Mouse (Mus musculus) neural tube, embryonic 14.5 days (tissue): ENCODE measurements around the gene Tmem164. TPM values are rescaled to one million over a fixed set of nuclear protein-coding genes. Genes with fewer than 3 reads are reported as not detected.

ENCODE experiments used
- ATAC-seq: fragments of 200-750 bp; cut with Nextera tagmentation; 2 replicates; pipeline ENCODE4 v1.8.0; 2017; ENCODE audit warnings: low read depth, mild to moderate bottlenecking, moderate TSS enrichment, moderate library complexity
- H3K27ac ChIP-seq: fragments of 300-500 bp; sonication (generic); 2 replicates; pipeline ENCODE4 v1.5.1; 2014; ENCODE audit warnings: low read depth, mild to moderate bottlenecking, control low read depth, low read length, moderate library complexity, mixed read lengths
- H3K27me3 ChIP-seq: fragments of 300-500 bp; sonication (generic); 2 replicates; pipeline ENCODE4 v1.6.1; 2014; ENCODE audit warnings: low read length; ENCODE audit not compliant: control insufficient read depth, insufficient read depth
- H3K36me3 ChIP-seq: fragments of 300-500 bp; sonication (generic); 2 replicates; pipeline ENCODE4 v1.6.1; 2014; ENCODE audit warnings: low read length, mixed read lengths; ENCODE audit not compliant: control insufficient read depth, insufficient read depth
- H3K4me1 ChIP-seq: fragments of 300-500 bp; sonication (generic); 2 replicates; pipeline ENCODE4 v1.6.1; 2014; ENCODE audit warnings: low read length; ENCODE audit not compliant: control insufficient read depth, insufficient read depth
- H3K4me2 ChIP-seq: fragments of 300-500 bp; sonication (generic); 2 replicates; pipeline ENCODE4 v1.6.1; 2014; ENCODE audit warnings: mild to moderate bottlenecking, low read depth, low read length, control low read depth
- H3K4me3 ChIP-seq: fragments of 300-500 bp; sonication (generic); 2 replicates; pipeline ENCODE4 v1.5.1; 2014; ENCODE audit warnings: low read depth, low read length, control low read depth, mixed read lengths
- H3K9ac ChIP-seq: fragments of 300-500 bp; sonication (generic); replicated peaks from 2 replicates; pipeline ENCODE4 v1.6.1; 2014; ENCODE audit warnings: low read depth, mild to moderate bottlenecking, control low read depth, low read length, mixed read lengths
- H3K9me3 ChIP-seq: fragments of 300-500 bp; sonication (generic); 2 replicates; pipeline ENCODE4 v1.6.1; 2016; ENCODE audit warnings: low read length; ENCODE audit not compliant: control insufficient read depth
- WGBS: fragments of 180-500 bp; shearing (Covaris S2); extraction: QIAGEN DNeasy Blood & Tissue Kit; methylation state at CpG from one replicate; pipeline ENCODE4 v1.1.7; 2014; 5-methylcytosine and 5-hydroxymethylcytosine counted together
- polyA plus RNA-seq: library from polyadenylated mRNA; unstranded; fragments of >200 nt; fragmentation: Nextera tagmentation; extraction: Ambion mirVana; gene quantifications from 2 replicates; pipeline ENCODE4 v1.2.1, GENCODE M21; 2014

Gene Tmem164
- polyA plus RNA-seq, 1 experiment from 2014 or later: 11.0 TPM

- Histone ChIP-seq H3K27me3 (no peaks in the 10 kb centered on the region), H3K4me2 (no peak overlapping the region), H3K36me3 (no peaks in the 10 kb centered on the region), H3K4me1 (no peaks in the 10 kb centered on the region), H3K9ac (no peak overlapping the region), H3K27ac (no peak overlapping the region), H3K4me3 (no peak overlapping the region), H3K9me3 (no peaks in the 10 kb centered on the region)
- ATAC-seq: no peak
- 58% methylated on average over 7 of the region's 7 CpGs for WGBS
Observed at GRCm38 (mm10) chrX:142698212-142698611, 17.0 kb downstream of the Tmem164 start.

- H3K36me3 ChIP-seq: no peaks in the 10 kb centered on the region
- no peaks in the 10 kb centered on the region for H3K27me3 ChIP-seq
- no peaks in the 10 kb centered on the region for H3K4me1 ChIP-seq
- no peak overlapping the region for H3K4me2 ChIP-seq
- WGBS: 61% methylated on average over 5 of the region's 5 CpGs
- no peak for ATAC-seq
- no peak overlapping the region for H3K27ac ChIP-seq
- H3K9ac ChIP-seq: no peak overlapping the region
- H3K9me3 ChIP-seq: no peaks in the 10 kb centered on the region
- no peak overlapping the region for H3K4me3 ChIP-seq
Observed at GRCm38 (mm10) chrX:142702094-142702493, 20.9 kb downstream of the Tmem164 start.

- no peak overlapping the region for H3K27ac ChIP-seq
- H3K4me3 ChIP-seq: no peak overlapping the region
- H3K4me2 ChIP-seq: no peak overlapping the region
- no peaks in the 10 kb centered on the region for H3K27me3 ChIP-seq
- H3K9me3 ChIP-seq: no peaks in the 10 kb centered on the region
- WGBS: 53% methylated on average over 3 of the region's 3 CpGs
- no peaks in the 10 kb centered on the region for H3K4me1 ChIP-seq
- ATAC-seq: no peak
- H3K36me3 ChIP-seq: no peaks in the 10 kb centered on the region
- no peak overlapping the region for H3K9ac ChIP-seq
Observed at GRCm38 (mm10) chrX:142702566-142702965, 21.4 kb downstream of the Tmem164 start.

GRCm38 (mm10) chrX:142703953-142704352 is 22.7 kb downstream of the Tmem164 start:
- no peak overlapping the region for H3K9ac ChIP-seq
- ATAC-seq: no peak
- H3K27ac ChIP-seq: no peak overlapping the region
- no peaks in the 10 kb centered on the region for H3K4me1 ChIP-seq
- no peak overlapping the region for H3K4me3 ChIP-seq
- no peaks in the 10 kb centered on the region for H3K36me3 ChIP-seq
- no peaks in the 10 kb centered on the region for H3K27me3 ChIP-seq
- H3K9me3 ChIP-seq: no peaks in the 10 kb centered on the region
- H3K4me2 ChIP-seq: no peak overlapping the region
- WGBS: 77% methylated on average over 3 of the region's 3 CpGs

GRCm38 (mm10) chrX:142708257-142708656 is 27.1 kb downstream of the Tmem164 start:
- Histone ChIP-seq H3K9me3 (no peaks in the 10 kb centered on the region), H3K27me3 (no peaks in the 10 kb centered on the region), H3K9ac (no peak overlapping the region), H3K36me3 (no peaks in the 10 kb centered on the region), H3K4me3 (no peak overlapping the region), H3K27ac (no peak overlapping the region), H3K4me1 (no peaks in the 10 kb centered on the region), H3K4me2 (no peak overlapping the region)
- ATAC-seq: no peak

- Histone ChIP-seq H3K36me3 (no peaks in the 10 kb centered on the region), H3K9me3 (no peaks in the 10 kb centered on the region), H3K27ac (no peak overlapping the region), H3K4me3 (no peak overlapping the region), H3K27me3 (no peaks in the 10 kb centered on the region), H3K9ac (no peak overlapping the region), H3K4me2 (no peak overlapping the region), H3K4me1 (no peaks in the 10 kb centered on the region)
- 92% methylated on average over 3 of the region's 3 CpGs for WGBS
- ATAC-seq: no peak
Observed at GRCm38 (mm10) chrX:142716014-142716413, 34.8 kb downstream of the Tmem164 start.

GRCm38 (mm10) chrX:142717958-142718478 is 36.8 kb downstream of the Tmem164 start:
- Histone ChIP-seq H3K4me3 (no peak overlapping the region), H3K9ac (no peak overlapping the region), H3K27ac (no peak overlapping the region), H3K4me1 (no peaks in the 10 kb centered on the region), H3K9me3 (no peaks in the 10 kb centered on the region), H3K27me3 (no peaks in the 10 kb centered on the region), H3K4me2 (no peak overlapping the region), H3K36me3 (no peaks in the 10 kb centered on the region)
- ATAC-seq: no peak
- 87% methylated on average over 9 of the region's 9 CpGs for WGBS

- WGBS: 86% methylated on average over 4 of the region's 4 CpGs
- Histone ChIP-seq H3K36me3 (no peaks in the 10 kb centered on the region), H3K9me3 (no peaks in the 10 kb centered on the region), H3K9ac (no peak overlapping the region), H3K4me2 (no peak overlapping the region), H3K4me1 (no peaks in the 10 kb centered on the region), H3K27me3 (no peaks in the 10 kb centered on the region), H3K4me3 (no peak overlapping the region), H3K27ac (no peak overlapping the region)
- no peak for ATAC-seq
Observed at GRCm38 (mm10) chrX:142718759-142719158, 37.6 kb downstream of the Tmem164 start.

GRCm38 (mm10) chrX:142721897-142722296 is 40.7 kb downstream of the Tmem164 start:
- Histone ChIP-seq H3K36me3 (no peaks in the 10 kb centered on the region), H3K9me3 (no peaks in the 10 kb centered on the region), H3K4me3 (no peak overlapping the region), H3K4me1 (no peaks in the 10 kb centered on the region), H3K27me3 (no peaks in the 10 kb centered on the region), H3K9ac (no peak overlapping the region), H3K27ac (no peak overlapping the region), H3K4me2 (no peak overlapping the region)
- ATAC-seq: no peak
- 94% methylated on average over 3 of the region's 3 CpGs for WGBS

- Histone ChIP-seq H3K4me1 (no peaks in the 10 kb centered on the region), H3K27ac (no peak overlapping the region), H3K27me3 (no peaks in the 10 kb centered on the region), H3K4me2 (no peak overlapping the region), H3K36me3 (no peaks in the 10 kb centered on the region), H3K9me3 (no peaks in the 10 kb centered on the region), H3K4me3 (no peak overlapping the region), H3K9ac (no peak overlapping the region)
- ATAC-seq: no peak
- WGBS: 86% methylated on average over 2 of the region's 2 CpGs
Observed at GRCm38 (mm10) chrX:142724203-142724602, 43.0 kb downstream of the Tmem164 start.
